Mouse (Mus musculus): ENCODE results near the gene Engase.

DNA sequence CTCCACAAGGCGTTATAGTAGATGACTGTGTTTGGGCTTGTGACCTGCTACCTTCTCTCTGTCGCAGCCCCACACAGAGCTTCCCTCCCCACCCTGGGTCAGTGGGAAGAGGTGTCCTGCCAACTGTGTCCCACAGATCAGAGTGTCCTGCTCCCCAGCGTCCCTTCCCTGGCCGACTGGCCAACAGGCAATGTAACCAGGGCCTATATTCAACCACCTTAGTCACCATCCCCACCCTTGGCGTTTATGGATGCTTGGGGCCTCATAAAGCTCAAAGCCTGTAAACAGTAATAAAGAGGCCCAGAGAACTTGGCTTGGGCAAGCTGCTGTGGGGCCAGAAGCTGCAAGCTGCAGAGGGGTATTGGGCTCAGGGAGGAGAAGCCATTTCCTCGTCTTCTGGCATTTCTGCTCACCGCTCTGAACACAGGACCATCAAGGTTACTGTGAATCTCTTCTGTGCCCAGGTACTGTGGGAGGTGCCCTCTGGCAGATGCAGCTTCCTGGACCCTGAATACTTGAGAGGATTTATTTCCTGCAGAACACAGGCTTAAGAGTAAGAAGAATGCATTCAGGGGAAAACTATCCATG lies 1.0 kb upstream of the Engase start:
- TF ChIP-seq CTCF (IDR thresholded peaks at IDR 0.05; ENCODE audit: low read depth, low read length) (no peak), POLR2A (IDR thresholded peaks at IDR 0.05; ENCODE audit: borderline replicate concordance, low read depth, low read length) (no peak)

Measured in bone marrow macrophage, adult 2 months (primary cell).